Mouse (Mus musculus) limb, embryonic 14.5 days (tissue): ENCODE measurements around the gene Bag5. TPM values are rescaled to one million over a fixed set of nuclear protein-coding genes. Genes with fewer than 3 reads are reported as not detected.

Experiments used
- ATAC-seq: fragments of 200-750 bp; cut with Nextera tagmentation; 2 replicates; pipeline ENCODE4 v1.8.0; 2017; ENCODE audit warnings: low read depth, moderate number of reproducible peaks, moderate TSS enrichment; ENCODE audit not compliant: low FRiP score
- DNase-seq: peaks from one replicate; pipeline ENCODE4 v3.0.0-alpha.2; 2015; ENCODE audit warnings: low spot score
- H3K27ac ChIP-seq: fragments of 300-500 bp; sonication (generic); replicated peaks from 2 replicates; pipeline ENCODE4 v1.5.1; 2014; ENCODE audit warnings: low read depth, mild to moderate bottlenecking, low read length, moderate library complexity, mixed read lengths
- H3K27me3 ChIP-seq: fragments of 300-500 bp; sonication (generic); 2 replicates; pipeline ENCODE4 v1.6.1; 2014; ENCODE audit warnings: low read length, mixed read lengths; ENCODE audit not compliant: control insufficient read depth, insufficient read depth
- H3K36me3 ChIP-seq: fragments of 300-500 bp; sonication (generic); 2 replicates; pipeline ENCODE4 v1.6.1; 2014; ENCODE audit warnings: mild to moderate bottlenecking, low read length, moderate library complexity, mixed read lengths; ENCODE audit not compliant: control insufficient read depth, insufficient read depth
- H3K4me1 ChIP-seq: fragments of 300-500 bp; sonication (generic); 2 replicates; pipeline ENCODE4 v1.6.1; 2014; ENCODE audit warnings: antibody characterized with exemption, low read length, mixed read lengths; ENCODE audit not compliant: control insufficient read depth, insufficient read depth
- H3K4me2 ChIP-seq: fragments of 300-500 bp; sonication (generic); replicated peaks from 2 replicates; pipeline ENCODE4 v1.6.1; 2014; ENCODE audit warnings: low read depth, mild to moderate bottlenecking, low read length, moderate library complexity; ENCODE audit not compliant: severe bottlenecking
- H3K4me3 ChIP-seq: fragments of 300-500 bp; sonication (generic); replicated peaks from 2 replicates; pipeline ENCODE4 v1.5.1; 2014; ENCODE audit warnings: low read length
- H3K9ac ChIP-seq: fragments of 300-500 bp; sonication (generic); 2 replicates; pipeline ENCODE4 v1.6.1; 2014; ENCODE audit warnings: mild to moderate bottlenecking, low read depth, low read length, moderate library complexity; ENCODE audit not compliant: severe bottlenecking
- H3K9me3 ChIP-seq: fragments of 300-500 bp; sonication (generic); 2 replicates; pipeline ENCODE4 v1.6.1; 2016; ENCODE audit warnings: low read length; ENCODE audit not compliant: control insufficient read depth
- POLR2A ChIP-seq: fragments of 200-500 bp; IDR thresholded peaks from 2 replicates; pipeline ENCODE4 v1.8.0; 2012; ENCODE audit warnings: inconsistent platforms, mild to moderate bottlenecking, moderate library complexity, borderline replicate concordance; ENCODE audit not compliant: insufficient read depth, insufficient read length; ENCODE audit errors: extremely low read depth
- WGBS: fragments of 180-500 bp; shearing (Covaris S2); extraction: QIAGEN DNeasy Blood & Tissue Kit; methylation state at CpG from one replicate; pipeline ENCODE4 v1.1.7; 2014; 5-methylcytosine and 5-hydroxymethylcytosine counted together
- polyA plus RNA-seq, 2 experiments: library from polyadenylated mRNA; depleted of rRNA in 1 of 2; stranded (reverse) in 1 of 2; unstranded in 1 of 2; fragments of >200 nt; fragmentation: Nextera tagmentation in 1 of 2; extraction: Ambion mirVana in 1 of 2; gene quantifications; 2 replicates each; pipeline versions ENCODE4 v1.2.1 to v1.2.3; 2012 to 2014

Gene Bag5
- polyA plus RNA-seq, 2 experiments = 37.2 to 61.2 TPM

GRCm38 (mm10) chr12:111693341-111694270 is 19.5 kb downstream of the Bag5 start:
- DNase-seq (no peak), ATAC-seq (peak; percentile 62)
- Histone ChIP-seq H3K4me2 (peak overlapping the region; percentile 5; the same call in 1 of the 2 replicates), H3K4me3 (no peak overlapping the region), H3K9me3 (no peaks in the 10 kb centered on the region), H3K9ac (no peak overlapping the region), H3K4me1 (peaks cover 23% of the 10 kb centered on the region), H3K27ac (no peak overlapping the region; the same call in 1 of the 2 replicates), H3K27me3 (no peaks in the 10 kb centered on the region), H3K36me3 (no peaks in the 10 kb centered on the region)
- no peak for TF ChIP-seq POLR2A
- 44% methylated on average over 18 of the region's 18 CpGs for WGBS

- H3K27ac ChIP-seq = no peak overlapping the region
- no peak for TF ChIP-seq POLR2A
- WGBS = 84% methylated on average over 5 of the region's 5 CpGs
- H3K36me3 ChIP-seq = no peaks in the 10 kb centered on the region
- H3K4me2 ChIP-seq = no peak overlapping the region
- H3K4me1 ChIP-seq = peaks cover 23% of the 10 kb centered on the region
- DNase-seq (no peak), ATAC-seq (no peak)
- no peaks in the 10 kb centered on the region for H3K9me3 ChIP-seq
- no peak overlapping the region for H3K9ac ChIP-seq
- H3K27me3 ChIP-seq = no peaks in the 10 kb centered on the region
- H3K4me3 ChIP-seq = no peak overlapping the region
Observed at GRCm38 (mm10) chr12:111692899-111693298, 20.2 kb downstream of the Bag5 start.

GRCm38 (mm10) chr12:111691346-111691872 is 21.6 kb downstream of the Bag5 start:
- no peak overlapping the region for H3K4me2 ChIP-seq
- no peaks in the 10 kb centered on the region for H3K36me3 ChIP-seq
- TF ChIP-seq POLR2A = no peak
- H3K4me3 ChIP-seq = no peak overlapping the region
- no peak overlapping the region for H3K27ac ChIP-seq
- no peaks in the 10 kb centered on the region for H3K9me3 ChIP-seq
- 0 out of 2 replicates have a peak overlapping the region, but pooled peaks have one; percentile 12 for H3K9ac ChIP-seq
- H3K27me3 ChIP-seq = no peaks in the 10 kb centered on the region
- ATAC-seq = no peak
- DNase-seq = no peak
- peaks cover 23% of the 10 kb centered on the region for H3K4me1 ChIP-seq
- WGBS = 30% methylated on average over 4 of the region's 5 CpGs

GRCm38 (mm10) chr12:111689426-111689825 is 23.6 kb downstream of the Bag5 start:
- no peak for TF ChIP-seq POLR2A
- H3K9ac ChIP-seq = no peak overlapping the region
- no peak for ATAC-seq
- no peaks in the 10 kb centered on the region for H3K36me3 ChIP-seq
- H3K27me3 ChIP-seq = no peaks in the 10 kb centered on the region
- peaks cover 16% of the 10 kb centered on the region for H3K4me1 ChIP-seq
- WGBS = 85% methylated on average over 11 of the region's 11 CpGs
- DNase-seq = no peak
- H3K9me3 ChIP-seq = no peaks in the 10 kb centered on the region
- no peak overlapping the region for H3K4me3 ChIP-seq
- no peak overlapping the region for H3K4me2 ChIP-seq
- H3K27ac ChIP-seq = no peak overlapping the region

DNA sequence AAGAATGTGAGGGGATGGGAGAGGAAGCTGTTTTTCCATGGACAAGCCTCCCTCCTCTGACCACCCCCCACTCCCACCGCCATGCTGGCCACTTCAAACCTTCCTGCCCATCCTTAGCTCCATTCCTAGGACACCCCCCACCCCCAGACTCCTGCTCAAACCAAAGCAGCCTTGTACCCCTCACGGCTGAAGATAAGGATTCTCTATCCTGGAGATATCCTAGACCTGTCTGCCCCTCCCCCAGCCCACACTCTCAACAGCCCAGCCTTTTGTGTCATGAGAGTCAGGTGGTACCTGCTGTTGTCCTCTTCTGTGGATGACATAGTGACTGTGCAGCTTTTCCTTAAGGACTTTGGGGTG is 25.0 kb downstream of the Bag5 start:
- Histone ChIP-seq H3K4me2 (no peak overlapping the region), H3K9ac (0 out of 2 replicates have a peak overlapping the region, but pooled peaks have one; percentile 31), H3K27ac (no peak overlapping the region), H3K9me3 (no peaks in the 10 kb centered on the region), H3K36me3 (peaks cover 6% of the 10 kb centered on the region; the same call in 1 of the 2 replicates), H3K27me3 (no peaks in the 10 kb centered on the region), H3K4me3 (no peak overlapping the region), H3K4me1 (peaks cover 5% of the 10 kb centered on the region; the same call in 1 of the 2 replicates)
- no peak for DNase-seq
- no peak for TF ChIP-seq POLR2A
- no peak for ATAC-seq
- 46% methylated on average over 2 of the region's 2 CpGs for WGBS
